Mouse (Mus musculus): Measurements from ENCODE around the gene Phldb3.

Gene Phldb3

GRCm38 (mm10) chr7:24610144-24610878, at the start of gene Phldb3:
TSS of gene Phldb3 (plus strand) at chr7:24610763.
- 16% methylated on average over 27 of the region's 27 CpGs for WGBS

DNA sequence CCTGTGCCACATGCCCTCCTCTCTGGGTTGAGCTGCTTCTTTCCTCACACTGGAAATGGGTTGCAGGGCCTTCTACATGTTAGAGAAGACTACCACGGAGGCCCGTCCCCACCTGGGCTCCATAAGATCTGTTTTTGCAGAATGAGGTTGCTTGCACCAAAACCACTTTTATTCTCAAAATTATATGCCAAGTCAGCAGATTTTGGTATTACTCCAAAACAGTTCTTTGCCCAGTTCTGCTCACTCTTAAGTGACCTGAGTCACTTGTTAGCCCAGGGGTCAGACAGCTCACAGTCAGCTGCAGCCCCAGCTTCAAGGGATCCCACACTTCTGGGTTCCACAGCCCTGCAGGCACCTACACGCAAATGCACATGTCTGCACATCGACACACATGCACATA, 49.1 kb upstream of the Phldb3 start:
- WGBS: 93% methylated on average over 4 of the region's 4 CpGs

DNA sequence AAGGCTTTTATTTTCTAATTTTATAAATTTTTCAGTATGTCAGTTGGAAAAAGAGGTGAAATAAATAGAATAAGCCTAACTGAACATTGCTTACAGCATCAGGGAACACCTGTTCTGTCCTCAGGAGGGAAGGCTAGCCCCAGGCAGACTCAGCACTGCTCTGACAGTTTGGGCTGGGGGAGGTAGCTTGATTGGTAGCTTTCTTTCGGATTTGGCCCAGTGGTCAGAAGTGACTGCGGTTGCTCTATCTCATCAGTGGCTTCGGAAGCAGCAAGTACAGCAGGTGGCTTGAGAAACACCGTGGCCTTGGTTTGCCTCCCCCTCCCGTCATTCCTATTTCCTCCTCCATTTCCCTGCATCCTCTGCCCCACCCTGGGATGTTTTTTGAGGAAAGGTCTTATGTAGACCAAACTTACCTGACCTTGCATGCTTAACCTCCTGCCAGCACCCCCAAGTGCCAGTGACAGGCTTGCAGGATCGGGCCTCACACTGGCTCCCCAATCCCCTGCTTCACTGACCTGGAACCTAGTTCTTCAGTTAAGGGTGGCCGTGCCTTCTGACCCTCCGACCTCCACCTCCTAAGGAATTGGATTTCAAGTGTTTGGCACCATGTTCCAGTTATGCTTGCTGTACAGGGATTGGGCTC, 47.2 kb upstream of the Phldb3 start:
- WGBS: 91% methylated on average over 8 of the region's 8 CpGs

- WGBS: 91% methylated on average over 4 of the region's 4 CpGs
These were observed 46.7 kb upstream of the Phldb3 start for GRCm38 (mm10) chr7:24563837-24564206.

DNA sequence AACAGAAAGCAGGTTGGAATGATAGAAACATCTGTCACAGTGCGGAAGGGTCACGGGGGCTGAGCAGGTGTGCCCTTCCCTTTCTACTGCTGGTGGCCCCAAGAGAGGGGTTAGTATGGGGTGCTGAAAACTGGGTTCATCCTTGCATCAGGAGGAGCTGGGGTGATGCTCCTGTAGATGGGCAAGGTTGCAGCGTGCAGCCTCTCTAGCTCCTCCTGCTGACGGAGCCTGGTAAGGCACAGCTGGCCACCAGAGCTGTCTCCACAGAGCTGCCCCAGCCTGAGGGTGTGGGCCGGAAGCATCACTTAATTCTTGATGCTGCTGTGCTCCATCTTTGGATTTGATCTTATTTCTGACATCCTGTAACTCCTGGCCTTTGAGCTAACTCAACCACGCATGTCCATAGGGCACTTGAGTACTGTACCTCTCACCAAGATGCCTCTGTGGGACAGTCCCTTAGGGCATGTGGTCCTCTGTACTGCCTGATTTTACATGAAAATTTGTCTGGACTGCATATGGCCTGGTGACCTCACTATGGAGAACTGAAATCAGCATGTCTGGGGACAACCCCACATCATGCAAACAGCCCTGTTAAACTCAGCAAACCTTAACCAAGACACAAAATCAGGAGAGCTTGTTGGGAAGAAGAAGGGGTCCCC, 45.8 kb upstream of the Phldb3 start:
- WGBS: 65% methylated on average over 6 of the region's 6 CpGs

DNA sequence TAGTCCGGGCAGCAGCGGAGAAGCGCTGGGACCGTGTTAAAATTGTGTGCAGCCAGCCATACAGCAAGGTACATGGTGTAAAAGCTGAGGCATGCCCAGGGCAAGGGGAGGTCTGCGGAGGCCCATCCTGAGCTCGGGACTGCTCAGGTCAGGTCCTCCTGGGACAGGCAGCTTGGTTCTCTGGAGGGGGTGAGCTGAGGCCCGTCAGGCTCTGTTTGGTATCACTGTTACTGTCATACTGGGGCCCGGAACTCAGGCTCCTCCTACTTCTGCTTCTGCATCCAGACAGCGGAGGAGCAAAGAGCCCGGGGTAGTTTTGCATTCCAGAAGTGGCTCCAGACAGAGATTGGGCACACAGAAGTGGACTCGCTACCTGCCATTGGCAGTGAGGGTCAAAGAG, 44.9 kb upstream of the Phldb3 start:
- 92% methylated on average over 11 of the region's 11 CpGs for WGBS

DNA sequence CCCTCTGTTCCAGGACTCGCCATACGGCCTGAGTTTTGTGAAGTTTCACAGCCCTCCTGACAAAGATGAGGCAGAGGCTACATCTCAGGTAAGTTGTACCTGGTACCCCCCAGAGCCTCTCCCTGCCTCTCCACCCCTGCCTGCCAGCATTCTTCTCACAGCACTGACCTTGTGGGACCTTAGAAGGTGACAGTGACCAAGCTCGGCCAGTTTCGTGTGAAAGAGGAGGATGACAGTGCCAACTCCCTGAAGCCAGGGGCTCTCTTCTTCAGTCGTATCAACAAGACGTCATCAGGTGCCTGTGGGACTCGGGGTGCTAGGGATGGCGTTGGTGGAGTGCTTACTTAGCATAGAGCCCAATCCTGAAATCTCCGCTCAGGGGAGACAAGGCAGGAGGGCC, 44.4 kb upstream of the Phldb3 start:
- WGBS: 96% methylated on average over 9 of the region's 9 CpGs

- WGBS: 69% methylated on average over 4 of the region's 4 CpGs
These were observed 42.1 kb upstream of the Phldb3 start for GRCm38 (mm10) chr7:24568512-24568911.

DNA sequence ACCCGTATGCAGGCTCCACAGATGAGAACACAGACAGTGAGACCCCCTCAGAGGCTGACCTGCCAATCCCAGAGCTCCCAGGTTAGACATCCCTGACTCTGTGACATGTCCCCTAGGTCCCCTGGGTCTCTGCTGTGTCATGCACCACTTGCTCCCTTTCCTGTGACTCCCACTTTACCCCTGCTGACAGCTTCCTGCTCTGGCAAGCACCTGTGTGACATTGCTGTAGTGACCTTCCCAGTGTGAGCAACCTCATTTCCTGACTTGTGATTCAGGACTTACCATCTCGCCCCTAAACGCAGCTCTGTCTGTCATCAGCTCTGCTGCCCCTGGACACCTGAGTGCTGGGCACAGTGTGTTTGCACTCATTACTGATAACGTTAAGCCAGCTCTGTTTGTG, 39.5 kb upstream of the Phldb3 start:
- 89% methylated on average over 4 of the region's 4 CpGs for WGBS

- WGBS: 64% methylated on average over 5 of the region's 5 CpGs
These were observed 38.1 kb upstream of the Phldb3 start for GRCm38 (mm10) chr7:24572455-24572854.

GRCm38 (mm10) chr7:24574224-24574796, 36.3 kb upstream of the Phldb3 start:
- WGBS: 66% methylated on average over 12 of the region's 12 CpGs

- 94% methylated on average over 10 of the region's 10 CpGs for WGBS
These were observed 32.8 kb upstream of the Phldb3 start for GRCm38 (mm10) chr7:24577811-24578210.

DNA sequence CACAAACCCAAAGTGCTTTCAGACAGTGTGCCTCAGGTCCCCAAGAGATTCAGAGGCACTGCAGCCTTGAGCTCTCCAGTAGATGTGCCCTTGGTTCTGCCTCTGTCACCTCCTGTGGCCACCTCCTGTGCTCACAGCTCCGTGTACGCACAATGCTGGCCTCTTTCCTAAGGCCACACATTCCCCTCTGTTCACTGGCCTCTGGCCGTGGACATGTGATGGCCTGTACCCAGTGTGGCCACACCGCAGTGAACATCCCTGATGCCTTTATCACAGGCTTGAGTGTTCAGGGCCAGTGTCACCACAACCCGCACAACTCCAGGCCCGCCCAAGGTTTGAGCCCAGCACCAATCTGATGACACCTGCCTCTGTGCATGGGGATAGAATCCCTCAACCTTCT, 25.7 kb upstream of the Phldb3 start:
- WGBS: 88% methylated on average over 6 of the region's 6 CpGs

DNA sequence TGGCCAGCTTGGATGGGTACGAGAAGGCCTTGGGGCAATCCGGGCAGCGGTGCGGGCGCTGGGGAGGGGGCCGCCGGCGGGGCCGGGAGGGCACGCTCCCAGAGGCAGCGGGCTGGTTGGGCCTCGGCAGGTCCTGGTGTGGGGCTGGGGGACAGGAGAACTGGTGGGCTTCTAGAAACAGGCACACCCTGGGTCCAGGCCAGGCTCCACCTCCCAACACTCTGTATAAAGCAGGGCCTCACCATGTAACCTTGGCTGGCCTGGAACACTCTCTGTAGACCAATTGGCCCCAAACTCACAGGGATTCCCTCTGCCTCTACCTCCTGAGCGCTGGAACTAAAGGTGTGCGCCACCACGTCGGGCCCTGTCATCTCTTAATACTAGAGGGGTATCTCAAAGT, 24.6 kb upstream of the Phldb3 start:
- 59% methylated on average over 16 of the region's 16 CpGs for WGBS

- 7% methylated on average over 8 of the region's 8 CpGs for WGBS
These were observed 23.7 kb upstream of the Phldb3 start for GRCm38 (mm10) chr7:24586828-24587227.

DNA sequence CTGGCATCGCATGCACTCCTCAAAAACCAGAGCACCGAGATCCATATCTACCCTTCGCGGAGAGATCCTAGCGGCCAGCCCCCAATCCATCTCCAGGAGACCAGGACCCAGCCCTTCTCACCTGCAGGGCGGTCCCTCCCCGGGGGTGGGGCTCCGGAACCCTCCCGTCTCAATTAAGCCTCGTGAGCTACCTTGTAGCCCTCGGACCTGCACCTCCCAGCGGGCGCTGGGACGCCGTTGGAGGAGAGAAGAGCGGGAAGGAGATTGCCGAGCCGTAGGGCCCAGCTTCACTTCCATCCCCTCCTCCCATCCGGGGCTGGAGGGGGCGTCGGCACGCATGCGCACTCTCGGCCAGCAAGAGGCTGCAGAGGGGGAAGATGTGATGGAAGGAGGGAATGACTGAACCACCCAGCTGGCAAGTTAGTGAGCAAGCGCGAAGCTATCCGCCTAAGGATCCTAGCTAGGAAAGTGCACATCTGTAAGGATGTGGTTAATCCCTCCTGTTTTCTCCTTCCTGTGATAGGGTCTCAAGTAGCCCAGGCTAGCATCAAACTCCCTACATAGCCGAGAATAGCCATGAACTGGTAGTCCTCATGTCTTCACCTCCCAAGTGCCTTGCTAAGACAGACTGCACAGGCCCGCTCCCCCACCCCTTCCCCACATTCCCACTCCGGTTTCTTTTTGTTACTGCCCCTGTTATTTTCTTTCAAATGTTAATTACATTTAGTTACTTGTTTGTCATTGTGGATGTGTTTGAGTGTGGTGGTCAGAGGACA, 23.0 kb upstream of the Phldb3 start, which contains the start of the genes Ethe1 and Zfp575:
TSS of gene Ethe1 (plus strand) at position 214 of the 776 bp plus-strand sequence.
TSS of gene Zfp575 (minus strand) at position 312 of the 776 bp plus-strand sequence.
- 7% methylated on average over 30 of the region's 30 CpGs for WGBS

- 81% methylated on average over 13 of the region's 13 CpGs for WGBS
These were observed 22.2 kb upstream of the Phldb3 start for GRCm38 (mm10) chr7:24588336-24588735.

DNA sequence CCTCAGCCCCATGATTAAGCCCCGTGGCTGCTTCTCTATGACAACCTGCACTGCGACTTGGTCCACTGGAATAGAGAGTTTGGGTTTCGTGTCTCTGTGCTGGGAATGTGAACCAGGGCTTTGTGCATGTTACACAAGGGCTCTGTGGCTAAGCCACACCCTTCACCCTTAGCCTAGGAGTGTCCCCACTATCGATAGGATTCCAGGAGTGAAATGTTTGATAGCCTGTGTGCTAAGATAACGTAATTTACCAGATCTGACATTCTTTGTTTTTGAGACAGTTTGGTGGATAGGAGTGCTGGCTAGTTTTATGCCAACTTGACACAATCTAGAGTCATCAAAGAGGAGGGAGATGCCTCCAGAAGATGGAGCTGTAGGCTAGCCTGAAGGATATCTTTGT, 18.8 kb upstream of the Phldb3 start:
- 83% methylated on average over 5 of the region's 5 CpGs for WGBS

GRCm38 (mm10) chr7:24592163-24592562, 18.4 kb upstream of the Phldb3 start:
- 42% methylated on average over 4 of the region's 4 CpGs for WGBS

- WGBS: 67% methylated on average over 6 of the region's 6 CpGs
These were observed 17.8 kb upstream of the Phldb3 start for GRCm38 (mm10) chr7:24592781-24593180.

GRCm38 (mm10) chr7:24593621-24594308, 16.8 kb upstream of the Phldb3 start:
- WGBS: 1% methylated on average over 39 of the region's 39 CpGs
